24 mouse cellular contexts compared by ENCODE assay signal in genomic region chr14:55605743-55606459, GRCm38 (mm10). TPM values are rescaled to one million over a fixed set of nuclear protein-coding genes. Genes with fewer than 3 reads are reported as not detected.
DNase-seq lines count a peak whose midpoint lies in the region; ATAC-seq and TF ChIP-seq lines count a peak whose summit lies in the region.
"Had no signal": no experiment of that assay in that cellular context is flagged by ENCODE, and none has a peak within 500 bp of the region (broad histone marks: within the 10 kb centered on the region; RNA-seq: fewer than 3 reads in every experiment).

No protein-coding gene starts in this region.

- no peak for ATAC-seq in heart, postnatal 0 days (ENCODE audit: insufficient read depth, low read depth)
- ATAC-seq in liver, embryonic 11.5 days (replicated peaks; ENCODE audit: low FRiP score), result no peak
- peak; percentile 35; the same call in 1 of the 2 replicates for ATAC-seq in megakaryocyte-erythroid progenitor cell, adult 5-6 weeks (replicated peaks; ENCODE audit: low FRiP score, low TSS enrichment, poor library complexity, severe bottlenecking)
- ATAC-seq in forebrain, postnatal 0 days, result no peak
- ATAC-seq: activated CD4-positive, CD25-positive, alpha-beta regulatory T cell, adult 4 months; inflammation-experienced regulatory T-cells, adult 6 months had no signal

- peaks cover 78% of the 10 kb centered on the region for H3K36me3 ChIP-seq in heart, postnatal 0 days (replicated peaks; ENCODE audit: control insufficient read depth, insufficient read depth, low read length)
- H3K36me3 ChIP-seq in liver, embryonic 11.5 days (ENCODE audit: control insufficient read depth, insufficient read depth, low read length), result peaks cover 42% of the 10 kb centered on the region
- peaks cover 69% of the 10 kb centered on the region for H3K36me3 ChIP-seq in forebrain, postnatal 0 days (ENCODE audit: insufficient read depth)

- WGBS in heart, postnatal 0 days, result 79% methylated on average over 16 of the region's 16 CpGs
- 82% methylated on average over 16 of the region's 16 CpGs for WGBS in liver, embryonic 11.5 days
- 94% methylated on average over 16 of the region's 16 CpGs for WGBS in forebrain, postnatal 0 days

- intact Hi-C loops in heart, postnatal 25 days (cut with DNase I), result no loop called here
- intact Hi-C loops in left cerebral cortex, postnatal 10 days (cut with DNase I), result no loop called here

- TF ChIP-seq CTCF in heart, postnatal 0 days (IDR thresholded peaks at IDR 0.05; ENCODE audit: low read depth), result no peak
- TF ChIP-seq CTCF in forebrain, postnatal 0 days (IDR thresholded peaks at IDR 0.05; ENCODE audit: low read depth), result no peak

- peaks cover 3% of the 10 kb centered on the region; the same call in 1 of the 2 replicates for H3K4me1 ChIP-seq in heart, postnatal 0 days (ENCODE audit: control insufficient read depth, insufficient read depth)
- peaks cover 19% of the 10 kb centered on the region for H3K4me1 ChIP-seq in liver, embryonic 11.5 days (replicated peaks; ENCODE audit: control insufficient read depth, insufficient read depth, low read length)
- H3K4me1 ChIP-seq in forebrain, postnatal 0 days (ENCODE audit: insufficient read depth), result no peaks in the 10 kb centered on the region

- H3K27me3 ChIP-seq in heart, postnatal 0 days (ENCODE audit: control insufficient read depth, insufficient read depth, low read length), result no peaks in the 10 kb centered on the region
- no peaks in the 10 kb centered on the region for H3K27me3 ChIP-seq in liver, embryonic 11.5 days (replicated peaks; ENCODE audit: control insufficient read depth, insufficient read depth, low read length)
- H3K27me3 ChIP-seq in forebrain, postnatal 0 days (ENCODE audit: insufficient read depth, low read length), result no peaks in the 10 kb centered on the region
- H3K27me3 ChIP-seq: CH12.LX; embryonic facial prominence, embryonic 13.5 days; hindbrain, embryonic 12.5 days; limb, embryonic 13.5 days; lung, embryonic 15.5 days had no signal

- no peak overlapping the region for H3K9ac ChIP-seq in heart, postnatal 0 days (replicated peaks; ENCODE audit: low read depth, low read length)
- peak overlapping the region; percentile 46; the same call in 1 of the 2 replicates for H3K9ac ChIP-seq in liver, embryonic 11.5 days (ENCODE audit: low read depth, low read length)
- no peak overlapping the region for H3K9ac ChIP-seq in forebrain, postnatal 0 days
- H3K9ac ChIP-seq: embryonic facial prominence, embryonic 13.5 days; hindbrain, embryonic 12.5 days; limb, embryonic 13.5 days; lung, embryonic 15.5 days had no signal

- H3K27ac ChIP-seq in heart, postnatal 0 days (ENCODE audit: low read depth), result no peak overlapping the region
- H3K27ac ChIP-seq in liver, embryonic 11.5 days (ENCODE audit: low read depth, low read length), result peak overlapping the region; percentile 43
- H3K27ac ChIP-seq in forebrain, postnatal 0 days (ENCODE audit: low read depth, low read length), result no peak overlapping the region
- H3K27ac ChIP-seq: embryonic facial prominence, embryonic 13.5 days; forebrain, embryonic 10.5 days; heart, adult 2 months; hindbrain, embryonic 12.5 days; limb, embryonic 13.5 days; lung, embryonic 15.5 days had no signal

- H3K9me3 ChIP-seq in heart, postnatal 0 days (replicated peaks; ENCODE audit: control insufficient read depth, low read length), result no peaks in the 10 kb centered on the region
- H3K9me3 ChIP-seq in liver, embryonic 11.5 days (ENCODE audit: control insufficient read depth, low read length), result no peaks in the 10 kb centered on the region
- H3K9me3 ChIP-seq in forebrain, postnatal 0 days (ENCODE audit: low read length), result no peaks in the 10 kb centered on the region
- H3K9me3 ChIP-seq: embryonic facial prominence, embryonic 13.5 days; forebrain, embryonic 10.5 days; hindbrain, embryonic 12.5 days; limb, embryonic 13.5 days; lung, embryonic 15.5 days had no signal

- no peak overlapping the region for H3K4me3 ChIP-seq in heart, postnatal 0 days (ENCODE audit: low read depth, low read length)
- peak overlapping the region; percentile 10; the same call in 1 of the 2 replicates for H3K4me3 ChIP-seq in liver, embryonic 11.5 days (ENCODE audit: low read depth, low read length)
- no peak overlapping the region for H3K4me3 ChIP-seq in forebrain, postnatal 0 days (ENCODE audit: low read depth, low read length)
- H3K4me3 ChIP-seq: embryonic facial prominence, embryonic 13.5 days; forebrain, embryonic 10.5 days; heart, adult 2 months; hindbrain, embryonic 12.5 days; limb, embryonic 13.5 days; lung, embryonic 15.5 days had no signal

- no peak for TF ChIP-seq EP300 in heart, postnatal 0 days (IDR thresholded peaks at IDR 0.05; ENCODE audit: low read depth)

- peak overlapping the region; percentile 20; the same call in 1 of the 2 replicates for H3K4me2 ChIP-seq in heart, postnatal 0 days (ENCODE audit: low read depth, low read length)
- H3K4me2 ChIP-seq in liver, embryonic 11.5 days, result peak overlapping the region; percentile 42
- no peak overlapping the region for H3K4me2 ChIP-seq in forebrain, postnatal 0 days (ENCODE audit: low read depth)
- H3K4me2 ChIP-seq: embryonic facial prominence, embryonic 13.5 days; hindbrain, embryonic 12.5 days; limb, embryonic 13.5 days had no signal

- DNase-seq in heart, postnatal 0 days (ENCODE audit: low spot score), result no peak
- no peak for DNase-seq in heart, postnatal 25 days (ENCODE audit: low spot score)
- peak; percentile 54 for DNase-seq in R1 (ENCODE audit: low read depth, low spot score)
- DNase-seq in liver, embryonic 11.5 days (ENCODE audit: low spot score), result no peak
- no peak for DNase-seq in left cerebral cortex, postnatal 10 days (ENCODE audit: extremely low spot score in 1 of 2, low spot score in 2 of 2)
- no peak for DNase-seq in natural killer cell, adult 2 months (ENCODE audit: low spot score in 2 of 2)
- no peak for DNase-seq in forebrain, postnatal 0 days
- DNase-seq: adrenal gland, postnatal 14 days; cerebellum, adult 11 months; cerebellum, postnatal 10 days; gastrocnemius, postnatal 10 days; heart, adult 2 months; lung, postnatal 4 days; midbrain, embryonic 14.5 days; thymus, adult 2 months had no signal

RNA-seq across cellular contexts. Expression of gene Irf9, which starts 2.5 kb away (rescaled TPM):
- total RNA-seq in heart, postnatal 0 days (2014; rRNA removed; ENCODE audit: low replicate concordance), result 31.5 and 44.7 TPM in 2 replicates
- 11.6 and 14.2 TPM in 2 replicates for polyA plus RNA-seq in heart, postnatal 0 days (2015; fragmentation: Nextera tagmentation; extraction: Ambion mirVana)
- 10 to 100 TPM; 10.1 to 11.8 TPM for total RNA-seq in heart, postnatal 25 days (2021)
- 11.6 and 13.0 TPM in 2 replicates for polyA plus RNA-seq in liver, embryonic 11.5 days (2014; fragmentation: Nextera tagmentation; extraction: Ambion mirVana)
- total RNA-seq in megakaryocyte-erythroid progenitor cell, adult 5-6 weeks (2014; fragmentation: Nextera tagmentation), result 57.9 and 65.2 TPM in 2 replicates
- 41.6 and 41.7 TPM in 2 replicates for total RNA-seq in megakaryocyte-erythroid progenitor cell, adult 5-6 weeks (2017)
- total RNA-seq in left cerebral cortex, postnatal 10 days (2021), result 10 to 100 TPM; 10.0 to 12.5 TPM
- total RNA-seq in forebrain, postnatal 0 days (2014; rRNA removed), result 16.8 and 18.1 TPM in 2 replicates
- 5.6 and 7.0 TPM in 2 replicates for polyA plus RNA-seq in forebrain, postnatal 0 days (2015; fragmentation: Nextera tagmentation; extraction: Ambion mirVana)

RNA-seq across cellular contexts. Expression of gene Rec8, which starts 11.9 kb away (rescaled TPM):
- 1.5 and 9.1 TPM in 2 replicates for total RNA-seq in heart, postnatal 0 days (2014; rRNA removed; ENCODE audit: low replicate concordance)
- polyA plus RNA-seq in heart, postnatal 0 days (2015; fragmentation: Nextera tagmentation; extraction: Ambion mirVana), result 1.9 and 2.1 TPM in 2 replicates
- under 1 TPM; 0.23 to 0.36 TPM for total RNA-seq in heart, postnatal 25 days (2021)
- 2.8 and 5.2 TPM in 2 replicates for polyA plus RNA-seq in liver, embryonic 11.5 days (2014; fragmentation: Nextera tagmentation; extraction: Ambion mirVana)
- total RNA-seq in megakaryocyte-erythroid progenitor cell, adult 5-6 weeks (2014; fragmentation: Nextera tagmentation), result 28.2 and 53.3 TPM in 2 replicates
- 16.0 and 27.6 TPM in 2 replicates for total RNA-seq in megakaryocyte-erythroid progenitor cell, adult 5-6 weeks (2017)
- total RNA-seq in left cerebral cortex, postnatal 10 days (2021), result 1 to 10 TPM; 2.9 to 3.2 TPM
- 8.5 and 9.2 TPM in 2 replicates for total RNA-seq in forebrain, postnatal 0 days (2014; rRNA removed)
- 5.9 and 7.2 TPM in 2 replicates for polyA plus RNA-seq in forebrain, postnatal 0 days (2015; fragmentation: Nextera tagmentation; extraction: Ambion mirVana)
- total RNA-seq: CH12.LX had no signal

RNA-seq across cellular contexts. Expression of gene Rnf31, which starts 14.4 kb away (rescaled TPM):
- total RNA-seq in heart, postnatal 0 days (2014; rRNA removed; ENCODE audit: low replicate concordance), result 15.0 and 20.1 TPM in 2 replicates
- polyA plus RNA-seq in heart, postnatal 0 days (2015; fragmentation: Nextera tagmentation; extraction: Ambion mirVana), result 10.3 and 13.6 TPM in 2 replicates
- 10 to 100 TPM; 25.7 to 31.3 TPM for total RNA-seq in heart, postnatal 25 days (2021)
- polyA plus RNA-seq in liver, embryonic 11.5 days (2014; fragmentation: Nextera tagmentation; extraction: Ambion mirVana), result 21.2 and 23.1 TPM in 2 replicates
- 35.8 and 47.0 TPM in 2 replicates for total RNA-seq in megakaryocyte-erythroid progenitor cell, adult 5-6 weeks (2014; fragmentation: Nextera tagmentation)
- 23.8 and 46.4 TPM in 2 replicates for total RNA-seq in megakaryocyte-erythroid progenitor cell, adult 5-6 weeks (2017)
- total RNA-seq in left cerebral cortex, postnatal 10 days (2021), result 10 to 100 TPM; 33.3 to 45.4 TPM
- total RNA-seq in forebrain, postnatal 0 days (2014; rRNA removed), result 13.5 and 24.2 TPM in 2 replicates
- 17.0 and 18.9 TPM in 2 replicates for polyA plus RNA-seq in forebrain, postnatal 0 days (2015; fragmentation: Nextera tagmentation; extraction: Ambion mirVana)

RNA-seq across cellular contexts. Expression of gene Psme2, which starts 15.0 kb away (rescaled TPM):
- 35.3 and 352 TPM in 2 replicates for total RNA-seq in heart, postnatal 0 days (2014; rRNA removed; ENCODE audit: low replicate concordance)
- polyA plus RNA-seq in heart, postnatal 0 days (2015; fragmentation: Nextera tagmentation; extraction: Ambion mirVana), result 220 and 234 TPM in 2 replicates
- 100 to 1,000 TPM in 1 of 2 experiments, 10 to 100 TPM in 1; 93.4 to 101 TPM for total RNA-seq in heart, postnatal 25 days (2021)
- 256 and 277 TPM in 2 replicates for polyA plus RNA-seq in liver, embryonic 11.5 days (2014; fragmentation: Nextera tagmentation; extraction: Ambion mirVana)
- total RNA-seq in megakaryocyte-erythroid progenitor cell, adult 5-6 weeks (2014; fragmentation: Nextera tagmentation), result 190 and 268 TPM in 2 replicates
- total RNA-seq in megakaryocyte-erythroid progenitor cell, adult 5-6 weeks (2017), result 208 and 351 TPM in 2 replicates
- 10 to 100 TPM; 56.3 to 67.2 TPM for total RNA-seq in left cerebral cortex, postnatal 10 days (2021)
- 76.2 and 137 TPM in 2 replicates for total RNA-seq in forebrain, postnatal 0 days (2014; rRNA removed)
- 171 and 193 TPM in 2 replicates for polyA plus RNA-seq in forebrain, postnatal 0 days (2015; fragmentation: Nextera tagmentation; extraction: Ambion mirVana)

RNA-seq across cellular contexts. Expression of gene Emc9, which starts 20.8 kb away (rescaled TPM):
- total RNA-seq in heart, postnatal 0 days (2014; rRNA removed; ENCODE audit: low replicate concordance), result 36.1 and 37.6 TPM in 2 replicates
- polyA plus RNA-seq in heart, postnatal 0 days (2015; fragmentation: Nextera tagmentation; extraction: Ambion mirVana), result 52.9 and 54.1 TPM in 2 replicates
- 10 to 100 TPM; 56.0 to 58.1 TPM for total RNA-seq in heart, postnatal 25 days (2021)
- 44.5 and 46.2 TPM in 2 replicates for polyA plus RNA-seq in liver, embryonic 11.5 days (2014; fragmentation: Nextera tagmentation; extraction: Ambion mirVana)
- 37.3 and 44.8 TPM in 2 replicates for total RNA-seq in megakaryocyte-erythroid progenitor cell, adult 5-6 weeks (2014; fragmentation: Nextera tagmentation)
- total RNA-seq in megakaryocyte-erythroid progenitor cell, adult 5-6 weeks (2017), result 22.7 and 26.7 TPM in 2 replicates
- 10 to 100 TPM; 42.7 to 49.1 TPM for total RNA-seq in left cerebral cortex, postnatal 10 days (2021)
- 25.2 and 31.5 TPM in 2 replicates for total RNA-seq in forebrain, postnatal 0 days (2014; rRNA removed)
- polyA plus RNA-seq in forebrain, postnatal 0 days (2015; fragmentation: Nextera tagmentation; extraction: Ambion mirVana), result 53.2 and 55.6 TPM in 2 replicates
